Mouse (Mus musculus): ENCODE data around the gene Rusc2. TPM values are rescaled to one million over a fixed set of nuclear protein-coding genes. Genes with fewer than 3 reads are reported as not detected.
A peak's percentile ranks its signal among the peaks of the same experiment; 100 is the strongest.

Gene Rusc2
- polyA plus RNA-seq, 1 experiment from 2014 or later, result 12.4 TPM

GRCm38 (mm10) chr4:43432832-43433231, 51.1 kb downstream of the Rusc2 start:
- DNase-seq (ENCODE audit: low spot score) (no peak), ATAC-seq (replicated peaks; ENCODE audit: low FRiP score) (no peak)
- 93% methylated on average over 1 of the region's 1 CpGs for WGBS
- H3K27me3 ChIP-seq (ENCODE audit: control insufficient read depth, insufficient read depth, low read length), result peaks cover 11% of the 10 kb centered on the region; the same call in 1 of the 2 replicates
- H3K9me3 ChIP-seq (ENCODE audit: control insufficient read depth, low read length), result no peaks in the 10 kb centered on the region
- no peak overlapping the region for H3K9ac ChIP-seq (ENCODE audit: low read length)
- H3K4me2 ChIP-seq (ENCODE audit: low read depth, low read length, severe bottlenecking), result no peak overlapping the region
- peaks cover 4% of the 10 kb centered on the region; the same call in 1 of the 2 replicates for H3K4me1 ChIP-seq (replicated peaks; ENCODE audit: control insufficient read depth, insufficient read depth, low read length)
- H3K4me3 ChIP-seq (ENCODE audit: low read depth, low read length), result no peak overlapping the region
- no peak overlapping the region for H3K27ac ChIP-seq (ENCODE audit: low read depth, low read length)
- H3K36me3 ChIP-seq (ENCODE audit: control insufficient read depth, insufficient read depth, low read length), result no peaks in the 10 kb centered on the region

DNA sequence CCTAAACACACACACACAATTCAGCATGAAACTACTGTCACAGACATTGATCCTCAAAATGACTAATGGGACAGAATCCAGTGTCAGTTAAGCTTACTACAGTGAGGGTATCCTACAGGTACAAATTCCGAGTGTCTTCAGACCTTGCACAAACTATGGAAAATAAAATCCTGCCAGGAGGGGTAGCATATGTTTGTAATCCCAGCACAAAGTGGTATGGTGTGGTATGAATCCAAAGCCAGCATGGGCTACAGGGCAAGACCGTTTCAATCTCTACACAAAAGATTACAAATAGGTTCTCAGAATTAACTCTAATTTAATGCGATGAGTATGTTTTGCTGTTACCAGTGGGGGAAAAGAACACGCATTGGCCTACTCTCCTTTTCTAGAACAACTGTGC, 59.9 kb downstream of the Rusc2 start, which contains the start of gene Tesk1:
TSS of gene Tesk1 (plus strand) at position 301 of the 400 bp plus-strand sequence.
- H3K9ac ChIP-seq (ENCODE audit: low read length), result peak within 1 kb of the TSS; percentile 94
- H3K4me1 ChIP-seq (replicated peaks; ENCODE audit: control insufficient read depth, insufficient read depth, low read length), result peaks cover 1% of the 10 kb centered on the region; the same call in 1 of the 2 replicates
- H3K4me2 ChIP-seq (ENCODE audit: low read depth, low read length, severe bottlenecking), result peak within 1 kb of the TSS; percentile 95
- peak within 1 kb of the TSS; percentile 85 for H3K27ac ChIP-seq (ENCODE audit: low read depth, low read length)
- no peak for DNase-seq (ENCODE audit: low spot score)
- peak within 1 kb of the TSS; percentile 95 for H3K4me3 ChIP-seq (ENCODE audit: low read depth, low read length)
- H3K36me3 ChIP-seq (ENCODE audit: control insufficient read depth, insufficient read depth, low read length), result no peaks in the 10 kb centered on the region; the same call in 1 of the 2 replicates
- no peaks in the 10 kb centered on the region for H3K9me3 ChIP-seq (ENCODE audit: control insufficient read depth, low read length)
- 27% methylated on average over 4 of the region's 4 CpGs for WGBS
- no peaks in the 10 kb centered on the region for H3K27me3 ChIP-seq (ENCODE audit: control insufficient read depth, insufficient read depth, low read length)
- ATAC-seq (replicated peaks; ENCODE audit: low FRiP score), result peak; percentile 16

GRCm38 (mm10) chr4:43442044-43442443, 60.3 kb downstream of the Rusc2 start:
- peak; percentile 94 for ATAC-seq (replicated peaks; ENCODE audit: low FRiP score)
- peak overlapping the region; percentile 95 for H3K4me3 ChIP-seq (ENCODE audit: low read depth, low read length)
- peak; percentile 99 for DNase-seq (ENCODE audit: low spot score)
- no peaks in the 10 kb centered on the region; the same call in 1 of the 2 replicates for H3K36me3 ChIP-seq (ENCODE audit: control insufficient read depth, insufficient read depth, low read length)
- no peaks in the 10 kb centered on the region for H3K27me3 ChIP-seq (ENCODE audit: control insufficient read depth, insufficient read depth, low read length)
- H3K9me3 ChIP-seq (ENCODE audit: control insufficient read depth, low read length), result no peaks in the 10 kb centered on the region
- under 1% methylated on average over 33 of the region's 33 CpGs for WGBS
- peaks cover 1% of the 10 kb centered on the region; the same call in 1 of the 2 replicates for H3K4me1 ChIP-seq (replicated peaks; ENCODE audit: control insufficient read depth, insufficient read depth, low read length)
- H3K9ac ChIP-seq (ENCODE audit: low read length), result peak overlapping the region; percentile 94
- H3K27ac ChIP-seq (ENCODE audit: low read depth, low read length), result peak overlapping the region; percentile 85
- H3K4me2 ChIP-seq (ENCODE audit: low read depth, low read length, severe bottlenecking), result peak overlapping the region; percentile 95

DNA sequence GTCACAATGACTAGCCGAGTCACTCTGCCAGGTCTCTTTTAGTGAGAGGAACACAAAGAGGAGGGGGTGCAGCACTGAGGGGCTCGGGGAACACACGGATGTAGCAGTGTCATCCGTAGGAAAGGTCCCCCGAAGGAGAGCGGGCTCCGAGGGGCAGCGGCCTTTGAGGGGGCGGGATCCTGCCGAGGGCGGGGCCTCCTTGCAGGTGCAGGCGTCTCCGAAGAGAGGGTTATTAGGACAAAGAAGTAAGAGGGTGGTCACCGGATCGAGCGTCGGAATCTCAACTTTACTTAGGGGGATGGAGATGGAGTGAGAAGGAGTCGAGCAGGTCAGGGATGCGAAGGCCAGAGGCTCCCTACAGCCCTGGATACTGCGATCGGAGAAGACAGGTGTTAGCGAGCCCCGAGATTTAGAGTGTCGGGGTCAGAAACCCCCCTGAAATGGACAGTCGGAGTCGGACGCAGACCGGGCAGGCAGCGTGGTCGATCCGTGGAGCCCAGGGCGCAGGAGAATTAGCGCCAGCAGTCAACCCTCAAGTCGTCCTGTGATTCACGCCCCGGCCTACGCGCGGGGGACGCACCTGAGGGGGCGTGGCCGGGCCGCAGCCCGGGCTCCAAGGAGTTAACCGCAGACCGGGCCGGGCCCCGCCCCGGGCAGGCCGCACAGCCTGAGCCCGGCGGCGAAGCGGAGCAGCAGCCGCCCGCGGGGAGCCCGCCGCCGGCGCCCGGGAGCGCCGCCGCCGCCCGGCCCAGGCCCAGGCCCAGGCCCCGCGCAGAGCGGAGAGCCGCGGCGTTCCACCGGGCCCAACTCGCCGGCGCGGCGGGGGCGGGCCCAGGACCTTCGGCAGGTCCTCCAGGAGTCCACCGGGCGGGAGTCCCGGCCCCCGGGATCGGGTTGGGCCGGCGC, 60.9 kb downstream of the Rusc2 start:
- Histone ChIP-seq H3K4me1 (replicated peaks; ENCODE audit: control insufficient read depth, insufficient read depth, low read length) (peaks cover 1% of the 10 kb centered on the region; the same call in 1 of the 2 replicates), H3K27me3 (ENCODE audit: control insufficient read depth, insufficient read depth, low read length) (no peaks in the 10 kb centered on the region), H3K27ac (ENCODE audit: low read depth, low read length) (peak overlapping the region; percentile 85), H3K36me3 (ENCODE audit: control insufficient read depth, insufficient read depth, low read length) (no peaks in the 10 kb centered on the region; the same call in 1 of the 2 replicates), H3K4me3 (ENCODE audit: low read depth, low read length) (peak overlapping the region; percentile 95), H3K4me2 (ENCODE audit: low read depth, low read length, severe bottlenecking) (peak overlapping the region; percentile 95), H3K9ac (ENCODE audit: low read length) (peak overlapping the region; percentile 94), H3K9me3 (ENCODE audit: control insufficient read depth, low read length) (no peaks in the 10 kb centered on the region)
- DNase-seq (ENCODE audit: low spot score) (peak; percentile 87), ATAC-seq (replicated peaks; ENCODE audit: low FRiP score) (peak; percentile 69)
- WGBS, result under 1% methylated on average over 86 of the region's 88 CpGs

DNA sequence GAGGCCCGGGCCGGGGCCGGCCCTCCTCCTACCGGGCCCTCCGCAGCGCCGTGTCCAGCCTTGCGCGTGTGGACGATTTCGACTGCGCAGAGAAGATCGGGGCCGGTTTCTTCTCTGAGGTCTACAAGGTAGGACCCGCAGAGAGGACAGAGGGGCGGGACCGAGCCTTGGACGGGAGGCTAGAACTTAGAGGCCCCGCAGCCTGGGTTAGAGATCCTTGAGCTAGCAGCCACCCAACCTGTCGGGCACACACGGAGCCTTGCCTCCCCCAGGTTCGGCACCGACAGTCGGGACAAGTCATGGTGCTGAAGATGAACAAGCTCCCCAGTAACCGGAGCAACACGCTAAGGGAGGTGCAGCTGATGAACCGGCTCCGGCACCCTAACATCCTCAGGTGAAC, 61.7 kb downstream of the Rusc2 start:
- H3K4me1 ChIP-seq (replicated peaks; ENCODE audit: control insufficient read depth, insufficient read depth, low read length), result peaks cover 1% of the 10 kb centered on the region; the same call in 1 of the 2 replicates
- H3K36me3 ChIP-seq (ENCODE audit: control insufficient read depth, insufficient read depth, low read length), result peaks cover 2% of the 10 kb centered on the region; the same call in 1 of the 2 replicates
- no peaks in the 10 kb centered on the region for H3K27me3 ChIP-seq (ENCODE audit: control insufficient read depth, insufficient read depth, low read length)
- no peaks in the 10 kb centered on the region for H3K9me3 ChIP-seq (ENCODE audit: control insufficient read depth, low read length)
- H3K4me3 ChIP-seq (ENCODE audit: low read depth, low read length), result peak overlapping the region; percentile 95
- H3K9ac ChIP-seq (ENCODE audit: low read length), result peak overlapping the region; percentile 94
- WGBS, result 2% methylated on average over 28 of the region's 28 CpGs
- DNase-seq (ENCODE audit: low spot score) (peak; percentile 66), ATAC-seq (replicated peaks; ENCODE audit: low FRiP score) (peak; percentile 11; the same call in 1 of the 2 replicates)
- peak overlapping the region; percentile 95 for H3K4me2 ChIP-seq (ENCODE audit: low read depth, low read length, severe bottlenecking)
- H3K27ac ChIP-seq (ENCODE audit: low read depth, low read length), result peak overlapping the region; percentile 85

- Histone ChIP-seq H3K4me3 (ENCODE audit: low read depth, low read length) (no peak overlapping the region), H3K4me2 (ENCODE audit: low read depth, low read length, severe bottlenecking) (no peak overlapping the region), H3K27me3 (ENCODE audit: control insufficient read depth, insufficient read depth, low read length) (no peaks in the 10 kb centered on the region), H3K4me1 (replicated peaks; ENCODE audit: control insufficient read depth, insufficient read depth, low read length) (peaks cover 1% of the 10 kb centered on the region; the same call in 1 of the 2 replicates), H3K27ac (ENCODE audit: low read depth, low read length) (no peak overlapping the region), H3K9me3 (ENCODE audit: control insufficient read depth, low read length) (no peaks in the 10 kb centered on the region), H3K9ac (ENCODE audit: low read length) (no peak overlapping the region), H3K36me3 (ENCODE audit: control insufficient read depth, insufficient read depth, low read length) (peaks cover 2% of the 10 kb centered on the region; the same call in 1 of the 2 replicates)
- ATAC-seq (replicated peaks; ENCODE audit: low FRiP score) (no peak), DNase-seq (ENCODE audit: low spot score) (no peak)
- WGBS, result 90% methylated on average over 13 of the region's 13 CpGs
These were observed 65.5 kb downstream of the Rusc2 start for GRCm38 (mm10) chr4:43447251-43447650.

GRCm38 (mm10) chr4:43448554-43448953, 66.8 kb downstream of the Rusc2 start:
- H3K27ac ChIP-seq (ENCODE audit: low read depth, low read length), result no peak overlapping the region
- peaks cover 6% of the 10 kb centered on the region; the same call in 1 of the 2 replicates for H3K4me1 ChIP-seq (replicated peaks; ENCODE audit: control insufficient read depth, insufficient read depth, low read length)
- WGBS, result 92% methylated on average over 3 of the region's 3 CpGs
- no peaks in the 10 kb centered on the region for H3K9me3 ChIP-seq (ENCODE audit: control insufficient read depth, low read length)
- no peak for ATAC-seq (replicated peaks; ENCODE audit: low FRiP score)
- H3K36me3 ChIP-seq (ENCODE audit: control insufficient read depth, insufficient read depth, low read length), result peaks cover 2% of the 10 kb centered on the region; the same call in 1 of the 2 replicates
- no peak overlapping the region for H3K9ac ChIP-seq (ENCODE audit: low read length)
- H3K4me2 ChIP-seq (ENCODE audit: low read depth, low read length, severe bottlenecking), result no peak overlapping the region
- no peaks in the 10 kb centered on the region for H3K27me3 ChIP-seq (ENCODE audit: control insufficient read depth, insufficient read depth, low read length)
- H3K4me3 ChIP-seq (ENCODE audit: low read depth, low read length), result no peak overlapping the region
- DNase-seq (ENCODE audit: low spot score), result no peak

- Histone ChIP-seq H3K27me3 (ENCODE audit: control insufficient read depth, insufficient read depth, low read length) (0 out of 2 replicates have a peak, but pooled peaks cover 2% of the 10 kb centered on the region), H3K4me1 (replicated peaks; ENCODE audit: control insufficient read depth, insufficient read depth, low read length) (peaks cover 6% of the 10 kb centered on the region; the same call in 1 of the 2 replicates), H3K9ac (ENCODE audit: low read length) (no peak overlapping the region), H3K36me3 (ENCODE audit: control insufficient read depth, insufficient read depth, low read length) (peaks cover 2% of the 10 kb centered on the region; the same call in 1 of the 2 replicates), H3K27ac (ENCODE audit: low read depth, low read length) (no peak overlapping the region), H3K9me3 (ENCODE audit: control insufficient read depth, low read length) (no peaks in the 10 kb centered on the region), H3K4me3 (ENCODE audit: low read depth, low read length) (no peak overlapping the region), H3K4me2 (ENCODE audit: low read depth, low read length, severe bottlenecking) (no peak overlapping the region)
- ATAC-seq (replicated peaks; ENCODE audit: low FRiP score), result no peak
- no peak for DNase-seq (ENCODE audit: low spot score)
- WGBS, result 64% methylated on average over 11 of the region's 11 CpGs
These were observed 70.5 kb downstream of the Rusc2 start for GRCm38 (mm10) chr4:43452315-43452714.

Data from forebrain, embryonic 11.5 days (tissue).